Mouse (Mus musculus): ENCODE data around the gene Lgr6. TPM values are rescaled to one million over a fixed set of nuclear protein-coding genes. Genes with fewer than 3 reads are reported as not detected.
A peak's percentile ranks its signal among the peaks of the same experiment; 100 is the strongest.

Lgr6 gene
- polyA plus RNA-seq, 1 experiment from 2014 or later, result 1.4 TPM

GRCm38 (mm10) chr1:135136500-135136899, 31.4 kb upstream of the Lgr6 start:
- Histone ChIP-seq H3K27me3 (no peaks in the 10 kb centered on the region), H3K4me1 (replicated peaks) (no peaks in the 10 kb centered on the region), H3K4me2 (no peak overlapping the region), H3K27ac (replicated peaks) (no peak overlapping the region), H3K4me3 (no peak overlapping the region), H3K9me3 (no peaks in the 10 kb centered on the region), H3K9ac (no peak overlapping the region), H3K36me3 (no peaks in the 10 kb centered on the region)
- ATAC-seq (ENCODE audit: low FRiP score, low read depth), result peak; percentile 66; the same call in 1 of the 2 replicates
- 0% methylated on average over 1 of the region's 1 CpGs for WGBS

DNA sequence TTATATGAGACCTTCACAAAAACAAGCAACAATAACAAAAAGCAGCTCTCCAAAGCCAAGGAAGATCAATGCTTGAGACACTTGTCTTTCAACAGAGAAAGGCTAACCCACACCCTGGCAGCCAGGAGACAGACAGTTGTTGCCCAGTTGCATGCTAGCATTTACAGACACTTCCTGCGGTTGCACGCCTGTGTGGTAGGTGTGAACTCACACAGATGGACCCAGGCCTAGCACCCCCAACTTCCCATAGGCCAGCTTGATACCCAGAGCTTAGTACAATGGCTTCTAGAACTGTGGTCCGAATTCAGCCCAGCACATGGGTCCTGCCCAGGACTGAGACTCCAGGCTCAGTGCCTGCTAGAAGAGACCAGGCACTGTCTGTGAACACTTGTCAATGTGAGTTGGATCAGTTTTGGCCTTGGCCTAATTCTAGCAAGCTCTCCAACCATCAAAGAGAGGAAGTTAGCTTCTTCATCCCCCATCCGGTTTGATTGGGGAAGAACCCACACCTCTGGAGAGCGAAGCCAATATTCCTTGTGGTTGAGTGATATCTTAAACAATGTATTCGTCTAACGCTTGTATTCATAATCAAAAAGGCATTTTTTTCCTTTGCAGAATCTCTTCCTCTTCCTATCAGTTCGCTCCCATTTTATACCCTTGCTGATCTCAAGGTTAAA, 30.2 kb upstream of the Lgr6 start:
- no peak overlapping the region for H3K27ac ChIP-seq (replicated peaks)
- no peaks in the 10 kb centered on the region for H3K9me3 ChIP-seq
- WGBS, result 93% methylated on average over 8 of the region's 8 CpGs
- no peak overlapping the region for H3K4me3 ChIP-seq
- H3K9ac ChIP-seq, result no peak overlapping the region
- H3K4me1 ChIP-seq (replicated peaks), result no peaks in the 10 kb centered on the region
- H3K36me3 ChIP-seq, result no peaks in the 10 kb centered on the region
- no peak for ATAC-seq (ENCODE audit: low FRiP score, low read depth)
- no peaks in the 10 kb centered on the region for H3K27me3 ChIP-seq
- H3K4me2 ChIP-seq, result no peak overlapping the region

DNA sequence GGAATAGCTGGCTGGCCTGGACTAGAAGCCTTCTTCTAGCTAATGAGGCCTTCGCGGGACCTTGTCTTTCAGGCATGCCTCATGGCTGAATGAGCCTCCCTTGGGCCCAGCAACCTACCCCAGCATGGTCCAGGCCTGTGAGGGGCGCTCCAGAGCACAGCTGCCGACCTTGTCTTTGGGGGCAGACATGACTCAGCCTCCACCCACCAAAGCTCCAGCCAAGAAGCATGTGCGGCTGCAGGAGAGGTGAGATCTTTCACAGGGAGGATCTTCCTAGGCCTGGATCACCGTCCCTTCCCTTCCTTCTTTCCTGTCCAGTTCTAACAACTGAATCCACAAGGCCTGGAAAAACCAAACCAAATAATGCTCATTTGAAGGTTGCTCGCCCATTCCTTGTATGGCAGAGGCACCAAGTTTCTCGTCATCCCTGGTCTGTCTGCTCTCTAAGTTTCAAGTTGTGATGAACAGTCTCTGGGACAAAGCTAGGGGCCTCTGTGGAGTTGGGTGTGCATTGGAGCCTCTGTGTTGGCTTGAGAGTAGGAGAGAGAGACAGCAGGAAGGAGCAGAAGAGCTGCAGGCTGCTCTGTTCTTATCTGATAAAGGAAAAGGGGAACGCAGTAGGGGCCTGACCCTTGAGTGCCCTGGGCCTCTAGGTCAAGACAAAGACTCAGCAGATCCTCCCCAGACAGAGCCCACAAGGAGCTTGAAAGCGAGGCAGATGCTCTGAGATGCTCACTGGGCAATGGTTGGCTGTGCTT, 28.8 kb upstream of the Lgr6 start:
- Histone ChIP-seq H3K27me3 (no peaks in the 10 kb centered on the region), H3K4me2 (no peak overlapping the region), H3K9me3 (no peaks in the 10 kb centered on the region), H3K4me3 (no peak overlapping the region), H3K9ac (no peak overlapping the region), H3K27ac (replicated peaks) (no peak overlapping the region), H3K4me1 (replicated peaks) (no peaks in the 10 kb centered on the region), H3K36me3 (no peaks in the 10 kb centered on the region)
- WGBS, result 87% methylated on average over 10 of the region's 10 CpGs
- ATAC-seq (ENCODE audit: low FRiP score, low read depth), result no peak

DNA sequence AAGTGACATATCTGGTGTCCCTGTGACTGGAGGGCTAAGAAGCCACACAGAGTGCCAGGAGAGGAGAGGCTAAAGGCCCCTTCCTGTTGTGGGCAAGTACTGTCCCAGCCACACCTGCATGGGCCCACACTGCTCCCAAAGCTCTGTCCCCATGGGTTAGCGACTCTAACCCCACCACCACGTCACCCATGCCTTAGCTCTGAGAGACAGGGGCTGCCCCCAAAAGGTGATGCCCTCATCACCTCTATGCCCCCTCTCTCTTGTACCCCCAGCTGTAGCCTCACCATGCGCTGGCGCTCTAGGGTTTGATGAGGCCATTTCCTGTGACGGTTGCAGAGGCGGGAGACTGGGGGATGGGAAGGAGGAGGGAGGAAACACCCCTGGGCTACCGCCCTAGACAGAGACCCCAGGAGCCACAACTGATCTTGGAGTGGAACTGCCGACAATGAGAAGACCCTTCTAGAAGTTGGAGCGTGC, 27.9 kb upstream of the Lgr6 start:
- no peak overlapping the region for H3K9ac ChIP-seq
- no peak overlapping the region for H3K4me2 ChIP-seq
- H3K36me3 ChIP-seq, result no peaks in the 10 kb centered on the region
- WGBS, result 88% methylated on average over 9 of the region's 9 CpGs
- no peaks in the 10 kb centered on the region for H3K27me3 ChIP-seq
- no peak for ATAC-seq (ENCODE audit: low FRiP score, low read depth)
- no peaks in the 10 kb centered on the region for H3K4me1 ChIP-seq (replicated peaks)
- no peak overlapping the region for H3K4me3 ChIP-seq
- no peaks in the 10 kb centered on the region for H3K9me3 ChIP-seq
- no peak overlapping the region for H3K27ac ChIP-seq (replicated peaks)

DNA sequence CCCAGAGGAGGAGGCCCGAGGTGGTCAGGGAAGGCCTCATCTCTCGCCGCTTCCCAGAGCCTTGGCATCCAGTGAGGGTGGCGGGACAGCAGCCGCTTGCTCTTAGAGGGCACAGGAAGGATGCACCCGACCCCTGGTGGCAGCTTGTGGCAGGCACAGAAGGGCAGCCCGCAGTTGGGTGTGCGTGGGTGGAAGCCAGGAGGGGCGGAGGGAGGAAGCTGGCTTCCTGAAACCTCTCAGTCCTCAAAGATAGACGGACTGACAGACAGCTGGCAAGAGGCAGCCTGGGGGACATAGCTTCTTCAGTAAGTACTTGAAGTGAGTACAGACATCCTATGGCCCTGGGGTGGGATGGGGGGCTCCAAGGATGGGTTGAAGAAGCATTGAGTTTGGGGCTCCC, 27.4 kb upstream of the Lgr6 start, which contains the start of gene Ptpn7:
Gene Ptpn7, plus strand, starts transcription at position 228 of the 400 bp plus-strand sequence.
- Histone ChIP-seq H3K4me2 (no peak within 1 kb of the TSS), H3K27ac (replicated peaks) (no peak within 1 kb of the TSS), H3K27me3 (no peaks in the 10 kb centered on the region), H3K4me1 (replicated peaks) (no peaks in the 10 kb centered on the region), H3K9me3 (no peaks in the 10 kb centered on the region), H3K4me3 (no peak within 1 kb of the TSS), H3K36me3 (no peaks in the 10 kb centered on the region), H3K9ac (no peak within 1 kb of the TSS)
- WGBS, result 38% methylated on average over 10 of the region's 10 CpGs
- ATAC-seq (ENCODE audit: low FRiP score, low read depth), result no peak

DNA sequence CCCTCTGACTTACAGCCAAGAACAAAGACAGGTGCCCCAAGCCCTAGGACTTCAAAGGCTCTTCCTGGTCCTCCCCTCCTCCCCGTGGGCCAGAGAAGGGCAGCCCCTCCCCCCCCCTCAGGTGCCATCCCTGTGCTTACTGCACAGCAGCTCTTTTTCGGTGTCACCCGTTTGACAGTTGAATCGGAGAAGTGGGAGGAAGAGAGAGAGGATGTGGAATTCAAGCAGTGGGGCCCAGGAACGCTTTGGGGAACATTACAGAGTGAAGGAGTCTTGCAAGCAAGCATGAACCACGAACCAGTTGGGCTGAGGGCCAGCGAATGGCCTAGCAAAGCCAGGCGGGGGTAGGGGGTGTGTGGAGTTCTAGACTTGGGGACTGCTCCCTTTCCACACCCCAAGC, 26.5 kb upstream of the Lgr6 start:
- H3K27me3 ChIP-seq, result no peaks in the 10 kb centered on the region
- no peak overlapping the region for H3K4me3 ChIP-seq
- no peak overlapping the region for H3K9ac ChIP-seq
- H3K4me2 ChIP-seq, result no peak overlapping the region
- H3K36me3 ChIP-seq, result no peaks in the 10 kb centered on the region
- ATAC-seq (ENCODE audit: low FRiP score, low read depth), result no peak
- H3K9me3 ChIP-seq, result no peaks in the 10 kb centered on the region
- WGBS, result 58% methylated on average over 8 of the region's 8 CpGs
- no peaks in the 10 kb centered on the region for H3K4me1 ChIP-seq (replicated peaks)
- H3K27ac ChIP-seq (replicated peaks), result no peak overlapping the region

GRCm38 (mm10) chr1:135131034-135131433, 26.0 kb upstream of the Lgr6 start:
- WGBS, result 47% methylated on average over 6 of the region's 6 CpGs

DNA sequence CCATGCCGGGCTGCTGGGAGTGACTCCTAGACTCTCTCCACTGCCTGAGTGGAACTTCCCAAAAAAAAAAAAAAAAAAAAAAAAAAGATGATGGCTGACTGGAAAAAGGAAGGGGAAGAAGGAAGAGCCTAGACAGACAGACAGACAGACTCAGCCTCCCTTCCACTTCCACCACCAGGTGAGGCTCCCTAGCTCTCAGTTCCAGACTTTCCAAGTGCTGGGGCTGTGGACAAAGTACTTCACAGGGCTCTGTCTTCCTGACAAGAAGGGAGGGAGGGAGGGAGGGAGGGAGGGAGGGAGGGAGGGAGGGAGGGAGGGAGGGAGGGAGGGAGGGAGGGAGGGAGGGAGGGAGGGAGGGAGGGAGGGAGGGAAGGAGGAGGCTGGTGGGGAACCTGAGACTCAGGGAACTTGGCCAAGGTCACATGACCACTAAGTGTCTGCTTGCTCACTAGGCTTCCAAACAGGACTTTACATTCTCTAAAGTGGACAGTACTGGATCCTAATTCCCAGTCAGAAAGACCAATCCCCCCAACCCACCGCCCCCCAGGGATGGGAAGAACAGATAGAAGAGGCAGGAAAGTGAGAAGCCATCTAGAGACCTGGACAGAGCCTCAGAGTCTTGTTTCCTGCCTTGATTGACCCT, 25.4 kb upstream of the Lgr6 start:
- no peaks in the 10 kb centered on the region for H3K27me3 ChIP-seq
- H3K4me2 ChIP-seq, result no peak overlapping the region
- H3K27ac ChIP-seq (replicated peaks), result no peak overlapping the region
- no peak overlapping the region for H3K4me3 ChIP-seq
- no peak overlapping the region for H3K9ac ChIP-seq
- ATAC-seq (ENCODE audit: low FRiP score, low read depth), result no peak
- H3K4me1 ChIP-seq (replicated peaks), result peaks cover 10% of the 10 kb centered on the region; the same call in 1 of the 2 replicates
- WGBS, result 93% methylated on average over 2 of the region's 2 CpGs
- H3K36me3 ChIP-seq, result no peaks in the 10 kb centered on the region
- H3K9me3 ChIP-seq, result no peaks in the 10 kb centered on the region

More at GRCm38 (mm10) chr1:135131034-135131433, 26.0 kb upstream of the Lgr6 start:
- no peaks in the 10 kb centered on the region for H3K36me3 ChIP-seq
- H3K9me3 ChIP-seq, result no peaks in the 10 kb centered on the region
- no peak overlapping the region for H3K4me3 ChIP-seq
- no peak overlapping the region for H3K9ac ChIP-seq
- H3K27me3 ChIP-seq, result no peaks in the 10 kb centered on the region
- no peak overlapping the region for H3K27ac ChIP-seq (replicated peaks)
- ATAC-seq (ENCODE audit: low FRiP score, low read depth), result no peak
- no peak overlapping the region for H3K4me2 ChIP-seq
- peaks cover 5% of the 10 kb centered on the region; the same call in 1 of the 2 replicates for H3K4me1 ChIP-seq (replicated peaks)

GRCm38 (mm10) chr1:135129543-135130183, 24.6 kb upstream of the Lgr6 start:
- no peak overlapping the region for H3K9ac ChIP-seq
- WGBS, result 58% methylated on average over 9 of the region's 9 CpGs

DNA sequence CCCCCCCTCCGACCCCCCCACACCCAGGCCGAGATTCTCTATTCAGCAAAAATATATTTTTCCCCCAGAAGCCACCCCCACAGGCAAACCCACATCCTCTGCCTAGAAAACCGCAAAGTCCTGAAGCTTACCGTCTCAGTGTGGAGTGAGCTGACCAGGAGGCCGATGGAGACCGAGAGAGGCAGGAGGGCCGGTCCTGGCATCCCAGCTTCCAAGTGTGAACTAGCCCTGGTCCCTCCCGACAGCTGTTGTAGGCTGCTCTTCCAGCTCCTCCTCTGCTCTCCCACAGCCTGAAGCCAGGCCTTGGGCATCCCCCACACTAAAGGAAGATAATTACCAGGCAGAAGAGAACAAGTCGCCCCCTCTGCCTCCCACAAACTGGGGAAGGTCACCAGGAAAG, 23.9 kb upstream of the Lgr6 start:
- Histone ChIP-seq H3K9me3 (no peaks in the 10 kb centered on the region), H3K4me3 (no peak overlapping the region), H3K27me3 (no peaks in the 10 kb centered on the region), H3K9ac (no peak overlapping the region), H3K4me1 (replicated peaks) (peaks cover 10% of the 10 kb centered on the region; the same call in 1 of the 2 replicates), H3K27ac (replicated peaks) (no peak overlapping the region), H3K36me3 (no peaks in the 10 kb centered on the region), H3K4me2 (no peak overlapping the region)
- ATAC-seq (ENCODE audit: low FRiP score, low read depth), result no peak
- 28% methylated on average over 9 of the region's 9 CpGs for WGBS

More at GRCm38 (mm10) chr1:135129543-135130183, 24.6 kb upstream of the Lgr6 start:
- Histone ChIP-seq H3K27me3 (no peaks in the 10 kb centered on the region), H3K4me1 (replicated peaks) (peaks cover 10% of the 10 kb centered on the region; the same call in 1 of the 2 replicates), H3K36me3 (no peaks in the 10 kb centered on the region), H3K4me3 (no peak overlapping the region), H3K9me3 (no peaks in the 10 kb centered on the region), H3K27ac (replicated peaks) (no peak overlapping the region), H3K4me2 (no peak overlapping the region)
- ATAC-seq (ENCODE audit: low FRiP score, low read depth), result no peak

DNA sequence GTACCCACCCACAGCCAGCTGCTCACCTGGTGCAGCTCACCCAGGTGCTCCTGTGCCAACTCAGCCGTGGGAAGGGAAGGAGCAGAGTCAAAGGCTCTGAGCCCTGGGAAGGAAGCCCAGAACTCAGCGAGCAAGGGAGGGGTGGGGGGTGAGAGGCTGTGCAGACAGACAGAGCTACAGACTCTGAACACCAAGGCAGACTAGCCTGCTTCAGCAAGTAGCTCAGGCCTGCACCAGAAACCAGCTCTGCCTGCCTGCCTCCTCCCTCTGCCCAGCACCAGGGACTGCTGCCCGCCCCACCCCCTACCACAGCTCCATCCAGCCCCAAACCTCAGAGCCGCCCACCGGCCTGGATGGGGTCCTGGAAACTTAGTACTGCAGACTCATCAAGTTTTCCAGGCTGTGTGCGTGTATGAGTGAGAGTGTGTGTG, 22.9 kb upstream of the Lgr6 start:
- H3K27me3 ChIP-seq, result no peaks in the 10 kb centered on the region
- no peak for ATAC-seq (ENCODE audit: low FRiP score, low read depth)
- H3K36me3 ChIP-seq, result no peaks in the 10 kb centered on the region
- no peak overlapping the region for H3K27ac ChIP-seq (replicated peaks)
- H3K4me1 ChIP-seq (replicated peaks), result peaks cover 10% of the 10 kb centered on the region; the same call in 1 of the 2 replicates
- H3K9me3 ChIP-seq, result no peaks in the 10 kb centered on the region
- 53% methylated on average over 6 of the region's 6 CpGs for WGBS
- H3K9ac ChIP-seq, result no peak overlapping the region
- no peak overlapping the region for H3K4me3 ChIP-seq
- H3K4me2 ChIP-seq, result no peak overlapping the region
